Mouse (Mus musculus) myocyte (in vitro differentiated cells): ENCODE measurements around the gene Ndufaf3. TPM values are rescaled to one million over a fixed set of nuclear protein-coding genes. Genes with fewer than 3 reads are reported as not detected.
A peak's percentile ranks its signal among the peaks of the same experiment; 100 is the strongest.

ENCODE experiments used
- H3K27me3 ChIP-seq: one replicate; pipeline ENCODE4 v1.6.1; 2011; ENCODE audit not compliant: control insufficient read depth, insufficient read depth, insufficient read length
- H3K36me3 ChIP-seq: one replicate; pipeline ENCODE4 v1.6.1; 2011; ENCODE audit not compliant: control insufficient read depth, insufficient read depth
- H3K4me2 ChIP-seq: one replicate; pipeline ENCODE4 v1.6.1; 2011; ENCODE audit warnings: low read depth, control low read depth
- H3K4me3 ChIP-seq: one replicate; pipeline ENCODE4 v1.5.1; 2011; ENCODE audit warnings: mild to moderate bottlenecking, control low read depth, moderate library complexity
- H3K79me2 ChIP-seq: one replicate; pipeline ENCODE4 v1.6.1; 2011; ENCODE audit not compliant: control insufficient read depth, insufficient read depth
- H3ac ChIP-seq: one replicate; pipeline ENCODE4 v1.6.1; 2011; ENCODE audit not compliant: control insufficient read depth, insufficient read length
- CEBPB ChIP-seq: IDR thresholded peaks from 2 replicates; pipeline ENCODE4 v1.6.1; 2011; ENCODE audit warnings: mild to moderate bottlenecking, moderate library complexity; ENCODE audit not compliant: poor library complexity, insufficient read depth, severe bottlenecking
- E2F4 ChIP-seq: IDR thresholded peaks from one replicate; pipeline ENCODE4 v1.6.1; 2011; ENCODE audit warnings: mild to moderate bottlenecking, control low read depth, moderate library complexity; ENCODE audit not compliant: insufficient read depth
- MAX ChIP-seq: IDR thresholded peaks from one replicate; pipeline ENCODE4 v1.6.1; 2011; ENCODE audit warnings: low read depth, mild to moderate bottlenecking, control low read depth
- MYOD1 ChIP-seq, 3 experiments: IDR thresholded peaks; one replicate each; pipeline ENCODE4 v1.6.1; 2011; ENCODE audit warnings: control low read depth in 2 of 3, low read depth in 2 of 3, mild to moderate bottlenecking in 2 of 3, moderate library complexity in 1 of 3; ENCODE audit not compliant: insufficient read length in 2 of 3, control insufficient read depth in 1 of 3
- MYOG ChIP-seq, 3 experiments: IDR thresholded peaks; one replicate each; pipeline ENCODE4 v1.6.1; 2011; ENCODE audit warnings: control low read depth in 2 of 3, low read depth in 2 of 3, mild to moderate bottlenecking in 2 of 3; ENCODE audit not compliant: insufficient read length in 2 of 3, control insufficient read depth in 1 of 3, insufficient read depth in 1 of 3
- POLR2A ChIP-seq: IDR thresholded peaks from one replicate; pipeline ENCODE4 v1.6.1; 2011; ENCODE audit warnings: low read depth, mild to moderate bottlenecking, control low read depth, moderate library complexity; ENCODE audit not compliant: insufficient read length
- POLR2AphosphoS2 ChIP-seq: IDR thresholded peaks from one replicate; pipeline ENCODE4 v1.6.1; 2011; ENCODE audit warnings: low read depth, control low read depth; ENCODE audit not compliant: insufficient read length
- REST ChIP-seq: IDR thresholded peaks from one replicate; pipeline ENCODE4 v1.6.1; 2011; ENCODE audit warnings: mild to moderate bottlenecking, control low read depth, moderate library complexity; ENCODE audit not compliant: insufficient read depth, insufficient read length
- SRF ChIP-seq: IDR thresholded peaks from one replicate; pipeline ENCODE4 v1.6.1; 2011; ENCODE audit warnings: low read depth; ENCODE audit not compliant: control insufficient read depth, insufficient read length
- TCF12 ChIP-seq: IDR thresholded peaks from one replicate; pipeline ENCODE4 v1.6.1; 2011; ENCODE audit warnings: mild to moderate bottlenecking, control low read depth; ENCODE audit not compliant: poor library complexity, insufficient read depth, severe bottlenecking
- TCF3 ChIP-seq: IDR thresholded peaks from one replicate; pipeline ENCODE4 v1.6.1; 2011; ENCODE audit warnings: low read depth, control low read depth; ENCODE audit not compliant: insufficient read length
- USF1 ChIP-seq: IDR thresholded peaks from one replicate; pipeline ENCODE4 v1.6.1; 2011; ENCODE audit warnings: low read depth, mild to moderate bottlenecking, control low read depth, moderate library complexity
- polyA plus RNA-seq: library from polyadenylated mRNA; unstranded; fragments of >200 nt; fragmentation: generic; extraction: Trizol; gene quantifications from one replicate; pipeline ENCODE4 v1.2.1, GENCODE M21; 2012; ENCODE audit warnings: missing spikeins

The Ndufaf3 gene
- polyA plus RNA-seq, 1 experiment = 25.8 TPM

DNA sequence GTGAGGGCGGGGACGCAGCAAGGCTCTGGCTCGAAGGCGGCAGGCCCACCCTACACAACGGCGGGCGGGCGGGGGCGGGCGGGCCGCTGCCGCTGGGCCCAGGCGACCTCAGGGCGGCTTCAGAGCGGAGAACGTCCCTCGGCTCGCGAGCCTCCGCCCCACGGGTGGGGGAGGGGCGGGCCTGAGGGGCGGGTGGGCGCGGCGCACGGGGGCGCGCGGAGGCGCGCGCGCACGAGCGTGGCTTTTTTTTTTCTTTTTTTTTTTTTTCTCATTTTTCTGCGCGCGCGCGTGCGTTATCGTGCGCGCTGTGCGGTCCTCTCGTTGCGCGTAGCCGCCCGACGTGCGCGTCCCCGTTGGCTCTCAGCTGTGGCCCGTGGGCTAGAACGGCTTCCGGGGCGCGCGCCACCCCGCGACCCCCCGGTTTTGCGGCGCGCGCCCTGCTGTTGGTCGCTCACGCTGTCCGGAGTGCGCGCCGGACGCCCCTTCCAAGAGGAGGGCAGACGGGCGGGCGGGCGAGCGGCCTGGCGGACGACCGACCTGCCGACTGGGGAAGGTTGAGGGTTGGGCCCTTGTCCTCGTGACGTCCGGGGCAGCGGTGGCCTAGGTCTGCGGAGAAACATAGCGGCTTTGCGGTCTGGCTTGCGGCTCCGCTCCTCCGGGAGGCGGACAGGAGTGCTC is 49.8 kb downstream of the Ndufaf3 start:
- H3K4me3 ChIP-seq = peak overlapping the region; percentile 73
- TF ChIP-seq E2F4 (no peak), SRF (no peak), MYOD1 (IDR thresholded peaks at IDR 0.05; ENCODE audit: control insufficient read depth in 1 of 3, insufficient read length in 2 of 3, low read depth in 2 of 3) (no peak), POLR2AphosphoS2 (peak; percentile 46), TCF3 (no peak), REST (no peak), CEBPB (no peak), MAX (no peak), TCF12 (no peak), MYOG (IDR thresholded peaks at IDR 0.05; ENCODE audit: control insufficient read depth in 1 of 3, insufficient read depth in 1 of 3, insufficient read length in 2 of 3, low read depth in 2 of 3) (peak in 2 of 3 experiments; percentile 10 to 20), POLR2A (no peak), USF1 (no peak)
- peak overlapping the region; percentile 79 for H3K4me2 ChIP-seq
- peaks cover 46% of the 10 kb centered on the region for H3K79me2 ChIP-seq
- no peaks in the 10 kb centered on the region for H3K27me3 ChIP-seq
- H3ac ChIP-seq = peak overlapping the region; percentile 97
- H3K36me3 ChIP-seq = peaks cover 22% of the 10 kb centered on the region

DNA sequence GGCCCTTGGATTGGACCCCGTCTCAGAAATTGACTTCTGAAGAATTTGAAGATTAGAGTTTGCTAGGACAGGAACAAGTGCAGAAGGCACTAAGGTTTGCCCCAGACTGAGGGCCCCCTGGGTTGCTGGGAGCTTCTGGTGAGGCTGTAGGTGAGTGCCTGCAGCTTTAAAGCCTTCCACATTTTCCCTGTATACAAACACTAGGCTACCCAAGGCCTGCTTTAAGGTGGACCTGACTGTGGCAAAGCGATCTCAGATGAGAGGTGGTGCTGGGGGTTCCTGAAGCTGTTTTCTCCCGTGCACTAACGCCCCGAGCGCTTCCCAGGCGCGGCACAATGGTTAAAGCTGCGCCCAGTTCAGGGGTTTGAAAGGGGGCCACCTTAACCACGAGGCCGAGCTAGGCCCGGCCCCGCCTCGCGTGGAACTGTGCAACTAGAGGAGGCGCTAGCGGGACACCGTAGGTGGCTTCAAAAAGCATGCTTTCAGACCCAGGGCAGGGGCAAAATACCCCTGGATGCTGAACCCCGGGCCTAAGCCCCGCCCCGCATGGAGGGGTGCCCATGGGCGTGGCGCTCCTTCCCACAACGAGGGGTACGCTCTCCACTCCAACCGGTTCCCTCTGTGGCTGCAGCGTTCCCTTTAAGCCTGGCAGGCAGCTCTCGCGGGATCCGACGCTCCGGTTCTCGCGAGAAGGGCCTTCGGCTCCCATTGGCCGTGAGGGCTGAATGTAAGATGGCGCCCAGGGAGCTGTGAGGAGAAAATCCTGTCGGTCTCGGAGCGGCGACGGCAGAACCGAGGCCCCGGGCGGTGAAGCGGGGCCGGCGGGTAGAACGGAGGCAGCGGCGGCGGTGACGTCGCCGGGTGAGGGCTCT is 50.6 kb downstream of the Ndufaf3 start, which contains the start of gene Qrich1:
TSS of gene Qrich1 (plus strand) at position 427 of the 872 bp plus-strand sequence.
- Histone ChIP-seq H3K27me3 (no peaks in the 10 kb centered on the region), H3K36me3 (peaks cover 29% of the 10 kb centered on the region), H3K4me3 (peak within 1 kb of the TSS; percentile 73), H3ac (peak within 1 kb of the TSS; percentile 97), H3K79me2 (peaks cover 39% of the 10 kb centered on the region), H3K4me2 (peak within 1 kb of the TSS; percentile 79)
- TF ChIP-seq SRF (peak; percentile 2), CEBPB (no peak), POLR2A (peak; percentile 84), POLR2AphosphoS2 (peak; percentile 50), REST (no peak)

Other genes starting within 250 kb of the Ndufaf3 start
- 393 TPM for gene Gpx1, start 228.5 kb downstream of the Ndufaf3 start, polyA plus RNA-seq
- gene Usp4, start 219.6 kb downstream of the Ndufaf3 start, polyA plus RNA-seq = 89.4 TPM
- 0.17 TPM for gene 1700102P08Rik, start 174.6 kb downstream of the Ndufaf3 start, polyA plus RNA-seq
- gene Ccdc36, start 138.9 kb downstream of the Ndufaf3 start, polyA plus RNA-seq = not detected
- not detected for gene BC048562, start 131.0 kb downstream of the Ndufaf3 start, polyA plus RNA-seq
- gene Ccdc71, start 106.9 kb downstream of the Ndufaf3 start, polyA plus RNA-seq = 30.4 TPM
- gene Klhdc8b, start 105.9 kb downstream of the Ndufaf3 start, polyA plus RNA-seq = 3.7 TPM
- gene Lamb2, start 87.7 kb downstream of the Ndufaf3 start, polyA plus RNA-seq = 61.6 TPM
- 86.6 TPM for gene Usp19, start 76.8 kb downstream of the Ndufaf3 start, polyA plus RNA-seq
- 168 TPM for gene Qars, start 59.7 kb downstream of the Ndufaf3 start, polyA plus RNA-seq
- 44.0 TPM for gene Qrich1, start 50.6 kb downstream of the Ndufaf3 start, polyA plus RNA-seq
- 129 TPM for gene Impdh2, start 7.1 kb downstream of the Ndufaf3 start, polyA plus RNA-seq
- gene Dalrd3, start 2.5 kb upstream of the Ndufaf3 start, polyA plus RNA-seq = 50.2 TPM
- gene Wdr6, start 11.3 kb upstream of the Ndufaf3 start, polyA plus RNA-seq = 21.9 TPM
- 0.94 TPM for gene P4htm, start 30.2 kb upstream of the Ndufaf3 start, polyA plus RNA-seq
- gene Arih2, start 82.0 kb upstream of the Ndufaf3 start, polyA plus RNA-seq = 51.1 TPM
- 27.7 TPM for gene Slc25a20, start 94.7 kb upstream of the Ndufaf3 start, polyA plus RNA-seq
- 21.5 TPM for gene Prkar2a, start 121.9 kb upstream of the Ndufaf3 start, polyA plus RNA-seq
- gene Ip6k2, start 216.4 kb upstream of the Ndufaf3 start, polyA plus RNA-seq = 45.5 TPM
- 5.9 TPM for gene Nckipsd, start 240.9 kb upstream of the Ndufaf3 start, polyA plus RNA-seq